Mouse (Mus musculus): ENCODE measurements around the gene Rps15. TPM values are rescaled to one million over a fixed set of nuclear protein-coding genes. Genes with fewer than 3 reads are reported as not detected.
A peak's percentile ranks its signal among the peaks of the same experiment; 100 is the strongest.

Gene Rps15
- polyA plus RNA-seq, 1 experiment: not detected

DNA sequence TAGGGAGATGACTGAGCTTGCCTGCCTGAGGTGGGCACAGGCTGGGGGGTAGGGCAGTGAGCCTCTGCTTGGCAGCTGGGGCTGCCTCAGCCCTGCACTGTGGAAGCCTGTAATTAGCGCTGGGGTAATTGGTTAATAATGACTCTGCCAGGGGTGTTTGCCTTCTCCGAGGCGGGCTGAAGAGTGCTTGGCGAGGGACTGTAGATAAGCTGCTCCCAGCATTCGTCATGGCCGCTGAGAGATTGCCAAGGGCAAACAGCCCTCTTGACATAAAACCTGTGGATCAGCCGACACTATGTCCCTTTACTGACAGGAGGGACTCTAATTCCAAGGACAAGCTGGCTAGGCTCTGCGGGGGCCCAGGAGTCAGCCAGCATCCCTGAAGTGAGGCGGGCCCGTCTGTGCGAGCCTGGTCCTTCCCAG is 24.1 kb downstream of the Rps15 start:
- Histone ChIP-seq H3K4me1 (ENCODE audit: control insufficient read depth, insufficient read depth, low read length) (peaks cover 57% of the 10 kb centered on the region), H3K27ac (ENCODE audit: insufficient read depth, low read depth, low read length) (no peak overlapping the region), H3K4me3 (ENCODE audit: insufficient read depth, low read depth, low read length) (no peak overlapping the region)
- WGBS: 8% methylated on average over 11 of the region's 11 CpGs
- TF ChIP-seq POLR2A (IDR thresholded peaks at IDR 0.05; ENCODE audit: insufficient read depth, low read depth, low read length): no peak
- no peak for TF ChIP-seq CTCF (IDR thresholded peaks at IDR 0.05; ENCODE audit: insufficient read depth, low read depth, low read length)

DNA sequence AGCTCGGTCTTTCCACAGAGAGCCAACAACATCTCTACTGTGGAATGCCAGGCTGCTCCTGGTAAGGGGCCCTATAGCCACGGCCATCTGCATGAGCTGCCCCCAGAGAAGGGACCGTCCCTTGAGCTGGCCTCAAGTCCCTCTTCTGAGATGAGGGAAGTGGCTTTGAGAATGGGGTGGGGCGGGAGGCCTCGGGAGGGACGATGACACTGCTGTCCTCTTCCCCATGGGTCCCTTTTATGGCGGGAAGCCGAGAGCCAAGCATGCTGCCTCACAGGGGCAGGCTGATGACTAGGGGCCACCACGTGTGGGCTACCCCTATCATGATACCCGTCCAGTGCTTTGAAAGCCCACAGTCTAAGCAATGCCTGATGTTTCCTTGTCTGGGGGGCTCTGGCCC is 24.8 kb downstream of the Rps15 start:
- WGBS: 64% methylated on average over 10 of the region's 10 CpGs
- Histone ChIP-seq H3K4me1 (ENCODE audit: control insufficient read depth, insufficient read depth, low read length) (peaks cover 57% of the 10 kb centered on the region), H3K27ac (ENCODE audit: insufficient read depth, low read depth, low read length) (no peak overlapping the region), H3K4me3 (ENCODE audit: insufficient read depth, low read depth, low read length) (no peak overlapping the region)
- no peak for TF ChIP-seq CTCF (IDR thresholded peaks at IDR 0.05; ENCODE audit: insufficient read depth, low read depth, low read length)
- 0 out of 2 replicates have a peak, but pooled peaks have one; percentile 8 for TF ChIP-seq POLR2A (IDR thresholded peaks at IDR 0.05; ENCODE audit: insufficient read depth, low read depth, low read length)

- Histone ChIP-seq H3K4me1 (ENCODE audit: control insufficient read depth, insufficient read depth, low read length) (peaks cover 54% of the 10 kb centered on the region), H3K27ac (ENCODE audit: insufficient read depth, low read depth, low read length) (no peak within 1 kb of the TSS), H3K4me3 (ENCODE audit: insufficient read depth, low read depth, low read length) (peak within 1 kb of the TSS; percentile 81)
- TF ChIP-seq POLR2A (IDR thresholded peaks at IDR 0.05; ENCODE audit: insufficient read depth, low read depth, low read length): peak; percentile 52; the same call in 1 of the 2 replicates
- no peak for TF ChIP-seq CTCF (IDR thresholded peaks at IDR 0.05; ENCODE audit: insufficient read depth, low read depth, low read length)
- WGBS: under 1% methylated on average over 34 of the region's 34 CpGs
Observed at GRCm38 (mm10) chr10:80320340-80320760, 28.1 kb downstream of the Rps15 start, which contains the start of gene 2310011J03Rik. 2310011J03Rik (minus strand) TSS chr10:80320537.

DNA sequence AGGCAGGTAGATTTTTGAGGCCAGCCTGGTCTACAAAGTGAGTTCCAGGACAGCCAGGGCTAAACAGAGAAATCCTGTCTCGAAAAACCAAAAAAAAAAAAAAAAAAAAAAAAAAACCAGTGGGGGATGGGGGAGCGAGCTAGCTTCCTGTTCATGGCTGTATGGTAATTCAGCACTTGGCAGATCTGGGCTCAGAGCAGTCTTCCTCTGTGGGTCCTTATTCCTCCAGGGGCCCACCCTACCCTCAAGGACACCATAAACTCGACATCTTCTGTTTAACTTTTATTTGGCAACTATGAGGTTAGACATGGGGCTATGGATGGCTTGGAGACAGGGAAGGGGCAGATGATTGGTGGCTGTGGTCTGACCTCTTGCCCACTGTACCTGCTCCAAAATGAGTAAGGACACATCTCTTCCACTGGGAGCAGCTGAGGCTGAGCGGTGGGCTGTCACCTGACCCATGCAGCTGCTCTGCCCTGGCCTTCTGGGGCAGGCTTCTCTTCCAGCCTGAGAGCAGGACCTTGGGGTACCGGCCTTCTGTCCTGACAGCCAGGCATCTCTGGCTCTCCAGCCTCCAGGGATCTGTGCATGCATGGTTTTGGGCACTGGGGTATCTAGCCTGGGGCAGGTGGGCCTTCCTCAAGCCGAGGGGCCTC is 28.9 kb downstream of the Rps15 start:
- TF ChIP-seq CTCF (IDR thresholded peaks at IDR 0.05; ENCODE audit: insufficient read depth, low read depth, low read length) (no peak), POLR2A (IDR thresholded peaks at IDR 0.05; ENCODE audit: insufficient read depth, low read depth, low read length) (no peak)
- no peak overlapping the region for H3K4me3 ChIP-seq (ENCODE audit: insufficient read depth, low read depth, low read length)
- peaks cover 46% of the 10 kb centered on the region for H3K4me1 ChIP-seq (ENCODE audit: control insufficient read depth, insufficient read depth, low read length)
- WGBS: 80% methylated on average over 6 of the region's 6 CpGs
- H3K27ac ChIP-seq (ENCODE audit: insufficient read depth, low read depth, low read length): no peak overlapping the region

DNA sequence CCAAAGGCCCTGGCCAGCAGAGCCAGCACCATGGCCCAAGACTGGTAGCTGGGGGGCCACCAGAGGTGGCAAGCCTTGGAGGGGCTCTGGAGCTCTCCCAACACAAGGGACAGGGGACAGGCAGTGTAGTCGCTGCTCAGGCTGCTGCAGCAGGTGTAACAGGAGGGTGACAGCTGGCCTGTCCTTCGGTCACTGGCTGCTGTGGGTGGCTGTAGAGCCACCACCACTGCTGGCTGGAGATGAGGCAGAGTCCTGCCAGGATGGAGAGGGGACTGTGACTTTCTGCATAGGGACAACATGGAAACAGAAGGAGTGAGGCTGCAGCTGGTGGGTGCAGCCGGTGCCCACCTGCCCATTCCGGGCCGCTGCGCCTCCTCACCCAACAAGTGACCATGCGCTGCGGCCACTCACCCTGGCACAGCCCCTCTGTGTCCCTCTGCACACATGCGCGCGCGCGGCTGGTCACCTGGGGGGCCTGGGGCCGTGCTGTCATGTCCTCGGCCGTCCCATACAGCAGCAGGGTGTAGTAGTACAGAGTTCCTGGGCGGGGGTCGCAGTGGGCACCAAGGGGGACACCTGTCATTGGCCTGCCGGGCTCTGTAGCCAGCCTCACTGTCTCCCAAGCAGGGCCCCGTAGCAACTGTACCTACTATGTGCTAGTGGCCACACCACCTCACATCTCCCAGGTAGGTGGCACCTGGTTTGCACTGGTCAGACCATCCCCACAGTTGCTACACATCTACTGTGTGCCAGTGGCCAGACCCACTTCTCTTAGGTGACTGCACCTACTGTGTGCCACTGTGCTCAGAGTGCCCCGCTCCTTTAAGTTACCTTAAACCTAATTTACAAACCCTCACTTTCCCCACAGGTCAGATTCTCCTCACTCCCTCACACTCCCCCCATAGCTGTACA is 29.7 kb downstream of the Rps15 start:
- 96% methylated on average over 21 of the region's 21 CpGs for WGBS

GRCm38 (mm10) chr10:80322811-80323211 is 30.6 kb downstream of the Rps15 start:
- Histone ChIP-seq H3K27ac (ENCODE audit: insufficient read depth, low read depth, low read length) (no peak overlapping the region), H3K4me1 (ENCODE audit: control insufficient read depth, insufficient read depth, low read length) (peaks cover 30% of the 10 kb centered on the region), H3K4me3 (ENCODE audit: insufficient read depth, low read depth, low read length) (peak overlapping the region; percentile 41)
- 3% methylated on average over 28 of the region's 28 CpGs for WGBS
- no peak for TF ChIP-seq CTCF (IDR thresholded peaks at IDR 0.05; ENCODE audit: insufficient read depth, low read depth, low read length)
- no peak for TF ChIP-seq POLR2A (IDR thresholded peaks at IDR 0.05; ENCODE audit: insufficient read depth, low read depth, low read length)

More for the DNA sequence above, 29.7 kb downstream of the Rps15 start:
- TF ChIP-seq CTCF (IDR thresholded peaks at IDR 0.05; ENCODE audit: insufficient read depth, low read depth, low read length): no peak
- TF ChIP-seq POLR2A (IDR thresholded peaks at IDR 0.05; ENCODE audit: insufficient read depth, low read depth, low read length): no peak
- Histone ChIP-seq H3K4me1 (ENCODE audit: control insufficient read depth, insufficient read depth, low read length) (peaks cover 39% of the 10 kb centered on the region), H3K27ac (ENCODE audit: insufficient read depth, low read depth, low read length) (no peak overlapping the region), H3K4me3 (ENCODE audit: insufficient read depth, low read depth, low read length) (no peak overlapping the region)

DNA sequence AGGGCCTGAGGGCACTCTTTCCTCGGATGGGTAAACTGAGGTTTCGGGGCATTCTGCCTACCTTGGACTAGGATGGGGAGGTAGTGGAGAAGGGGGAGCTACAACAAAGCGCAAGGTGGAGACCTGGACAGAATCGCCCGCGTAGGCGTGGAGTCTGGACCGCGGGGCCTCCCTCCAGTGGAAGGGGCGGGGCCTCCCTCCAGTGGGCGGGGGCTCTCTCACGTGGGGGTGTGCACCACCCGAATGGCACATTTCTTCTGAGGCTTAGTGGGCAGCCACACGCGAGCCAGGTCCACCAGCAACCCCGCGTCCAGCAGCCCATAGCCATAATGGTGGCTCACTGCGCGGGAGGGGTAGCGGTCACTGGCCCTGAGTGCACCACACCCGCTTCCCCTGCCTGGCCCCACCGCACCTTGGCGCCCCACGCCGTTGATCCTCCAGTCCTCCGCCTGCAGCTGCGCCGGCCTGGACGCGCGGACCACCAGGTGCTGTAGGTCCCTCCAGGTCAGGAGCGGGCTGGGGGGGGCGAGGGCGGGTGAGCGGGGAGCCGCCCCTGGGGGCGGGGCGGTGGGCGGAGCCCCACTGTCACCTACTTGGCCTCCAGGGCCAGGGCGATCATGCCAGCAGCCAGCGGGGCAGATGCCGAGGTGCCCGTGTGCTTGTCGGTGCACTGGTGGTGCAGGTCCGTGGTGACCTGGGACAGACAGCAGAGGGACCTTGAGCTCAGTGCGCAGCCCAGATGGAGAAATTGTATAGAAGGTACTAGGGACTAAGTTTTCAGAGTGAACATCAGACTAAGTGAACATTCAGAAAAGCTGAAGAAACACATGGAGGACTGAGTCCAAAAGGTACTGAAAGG is 31.2 kb downstream of the Rps15 start:
- TF ChIP-seq POLR2A (IDR thresholded peaks at IDR 0.05; ENCODE audit: insufficient read depth, low read depth, low read length) (no peak), CTCF (IDR thresholded peaks at IDR 0.05; ENCODE audit: insufficient read depth, low read depth, low read length) (no peak)
- H3K27ac ChIP-seq (ENCODE audit: insufficient read depth, low read depth, low read length): no peak overlapping the region
- WGBS: 3% methylated on average over 45 of the region's 46 CpGs
- peak overlapping the region; percentile 41 for H3K4me3 ChIP-seq (ENCODE audit: insufficient read depth, low read depth, low read length)
- peaks cover 24% of the 10 kb centered on the region for H3K4me1 ChIP-seq (ENCODE audit: control insufficient read depth, insufficient read depth, low read length)
